Mouse (Mus musculus): ENCODE data around the gene Ppp2r5d. TPM values are rescaled to one million over a fixed set of nuclear protein-coding genes. Genes with fewer than 3 reads are reported as not detected.

Gene Ppp2r5d
- total RNA-seq, 1 experiment: 73.0 TPM

- H3K4me3 ChIP-seq (ENCODE audit: insufficient read depth in 1 of 2, low read depth in 1 of 2, low read length in 2 of 2, poor library complexity in 1 of 2, severe bottlenecking in 1 of 2): peak overlapping the region in 1 of 2 experiments; percentile 17; a peak in 2 of 4 replicates
- no peak overlapping the region for H3K27ac ChIP-seq (ENCODE audit: insufficient read depth, low read depth, low read length, poor library complexity, severe bottlenecking)
- H3K9ac ChIP-seq (ENCODE audit: insufficient read depth, low read depth, low read length, poor library complexity, severe bottlenecking): no peak overlapping the region
- peaks cover 0 to 23% of the 10 kb centered on the region in 2 experiments; a peak in 2 of 4 replicates for H3K4me1 ChIP-seq (ENCODE audit: control insufficient read depth in 2 of 2, insufficient read depth in 2 of 2, low read length in 2 of 2, poor library complexity in 1 of 2)
- TF ChIP-seq ZNF384 (IDR thresholded peaks at IDR 0.05; ENCODE audit: low read depth, low read length) (no peak), ZC3H11A (IDR thresholded peaks at IDR 0.05; ENCODE audit: borderline replicate concordance, low read depth, low read length) (no peak), CHD2 (IDR thresholded peaks at IDR 0.05; ENCODE audit: low read depth, low read length) (no peak), HCFC1 (IDR thresholded peaks at IDR 0.05; ENCODE audit: borderline replicate concordance, insufficient read depth, low read length) (no peak), MAFK (IDR thresholded peaks at IDR 0.05; ENCODE audit: insufficient read depth, low read depth, low read length) (no peak)
- no peaks in the 10 kb centered on the region for H3K36me3 ChIP-seq (ENCODE audit: control insufficient read depth, insufficient read depth, low read length, poor library complexity, severe bottlenecking)
- no peaks in the 10 kb centered on the region for H3K9me3 ChIP-seq (ENCODE audit: control insufficient read depth, insufficient read depth, low read depth, low read length)
- in situ Hi-C loops (cut with MboI; ENCODE audit: low sequenced_read_pairs in 2 of 2, unreplicated experiment in 2 of 2): no loop called here
- DNase-seq (ENCODE audit: low read depth, low spot score): no peak
Measured at GRCm38 (mm10) chr17:46639929-46640328, 65.0 kb downstream of the Ppp2r5d start.

- no peak overlapping the region for H3K4me3 ChIP-seq (ENCODE audit: insufficient read depth in 1 of 2, low read depth in 1 of 2, low read length in 2 of 2, poor library complexity in 1 of 2, severe bottlenecking in 1 of 2)
- DNase-seq (ENCODE audit: low read depth, low spot score): no peak
- peak overlapping the region; percentile 41; the same call in 1 of the 2 replicates for H3K27ac ChIP-seq (ENCODE audit: insufficient read depth, low read depth, low read length, poor library complexity, severe bottlenecking)
- TF ChIP-seq CHD2 (IDR thresholded peaks at IDR 0.05; ENCODE audit: low read depth, low read length) (no peak), ZC3H11A (IDR thresholded peaks at IDR 0.05; ENCODE audit: borderline replicate concordance, low read depth, low read length) (no peak), HCFC1 (IDR thresholded peaks at IDR 0.05; ENCODE audit: borderline replicate concordance, insufficient read depth, low read length) (no peak), MAFK (IDR thresholded peaks at IDR 0.05; ENCODE audit: insufficient read depth, low read depth, low read length) (no peak), ZNF384 (IDR thresholded peaks at IDR 0.05; ENCODE audit: low read depth, low read length) (no peak)
- in situ Hi-C loops (cut with MboI; ENCODE audit: low sequenced_read_pairs in 2 of 2, unreplicated experiment in 2 of 2): no loop called here
- H3K36me3 ChIP-seq (ENCODE audit: control insufficient read depth, insufficient read depth, low read length, poor library complexity, severe bottlenecking): peaks cover 2% of the 10 kb centered on the region; the same call in 1 of the 2 replicates
- no peaks in the 10 kb centered on the region for H3K9me3 ChIP-seq (ENCODE audit: control insufficient read depth, insufficient read depth, low read depth, low read length)
- no peak overlapping the region for H3K9ac ChIP-seq (ENCODE audit: insufficient read depth, low read depth, low read length, poor library complexity, severe bottlenecking)
- H3K4me1 ChIP-seq (ENCODE audit: control insufficient read depth in 2 of 2, insufficient read depth in 2 of 2, low read length in 2 of 2, poor library complexity in 1 of 2): peaks cover 0 to 25% of the 10 kb centered on the region in 2 experiments; a peak in 2 of 4 replicates
Measured at GRCm38 (mm10) chr17:46636831-46637523, 67.9 kb downstream of the Ppp2r5d start.

Other genes with a start within 250 kb of the Ppp2r5d start
- gene Ttbk1, start 217.4 kb downstream of the Ppp2r5d start, total RNA-seq (2012; rRNA removed): 0.98 and 1.2 TPM in 2 replicates
- 44.1 and 48.2 TPM in 2 replicates for gene Dnph1, start 208.4 kb downstream of the Ppp2r5d start, total RNA-seq (2012; rRNA removed)
- 1.8 and 4.5 TPM in 2 replicates for gene Cul9, start 158.7 kb downstream of the Ppp2r5d start, total RNA-seq (2012; rRNA removed)
- gene Srf, start 148.9 kb downstream of the Ppp2r5d start, total RNA-seq (2012; rRNA removed): 65.2 and 75.6 TPM in 2 replicates
- 200 and 384 TPM in 2 replicates for gene Ptk7, start 75.6 kb downstream of the Ppp2r5d start, total RNA-seq (2012; rRNA removed)
- 17.8 and 20.7 TPM in 2 replicates for gene Klc4, start 59.1 kb downstream of the Ppp2r5d start, total RNA-seq (2012; rRNA removed)
- gene Mrpl2, start 58.9 kb downstream of the Ppp2r5d start, total RNA-seq (2012; rRNA removed): 205 and 261 TPM in 2 replicates
- 88.5 and 96.1 TPM in 2 replicates for gene Cul7, start 54.8 kb downstream of the Ppp2r5d start, total RNA-seq (2012; rRNA removed)
- 44.5 and 57.0 TPM in 2 replicates for gene Rrp36, start 30.8 kb downstream of the Ppp2r5d start, total RNA-seq (2012; rRNA removed)
- gene Mea1, start 26.3 kb downstream of the Ppp2r5d start, total RNA-seq (2012; rRNA removed): 72.9 and 77.5 TPM in 2 replicates
- 65.1 and 73.0 TPM in 2 replicates for gene Klhdc3, start 24.2 kb downstream of the Ppp2r5d start, total RNA-seq (2012; rRNA removed)
- gene Pex6, start 6.4 kb upstream of the Ppp2r5d start, total RNA-seq (2012; rRNA removed): 17.8 and 22.2 TPM in 2 replicates
- 1.2 and 4.3 TPM in 2 replicates for gene Gnmt, start 24.1 kb upstream of the Ppp2r5d start, total RNA-seq (2012; rRNA removed)
- gene Cnpy3, start 47.1 kb upstream of the Ppp2r5d start, total RNA-seq (2012; rRNA removed): 69.7 and 122 TPM in 2 replicates
- gene Ptcra, start 58.6 kb upstream of the Ppp2r5d start, total RNA-seq (2012; rRNA removed): 1.8 and 2.2 TPM in 2 replicates
- 19.5 and 21.4 TPM in 2 replicates for gene 2310039H08Rik, start 67.5 kb upstream of the Ppp2r5d start, total RNA-seq (2012; rRNA removed)
- gene Rpl7l1, start 77.6 kb upstream of the Ppp2r5d start, total RNA-seq (2012; rRNA removed): 132 and 179 TPM in 2 replicates
- gene Bicral, start 153.4 kb upstream of the Ppp2r5d start, total RNA-seq (2012; rRNA removed): 20.2 and 27.1 TPM in 2 replicates
- gene Tbcc, start 185.6 kb upstream of the Ppp2r5d start, total RNA-seq (2012; rRNA removed): 20.5 and 30.0 TPM in 2 replicates
- gene Prph2, start 205.3 kb upstream of the Ppp2r5d start, total RNA-seq (2012; rRNA removed): 0.18 and 0.48 TPM in 2 replicates

All from ES-E14 (cell line).